10 mouse cellular contexts compared by ENCODE assay signal in genomic region chr4:58546441-58547272, GRCm38 (mm10). TPM values are rescaled to one million over a fixed set of nuclear protein-coding genes. Genes with fewer than 3 reads are reported as not detected.
DNase-seq lines count a peak whose midpoint lies in the region; ATAC-seq lines count a peak whose summit lies in the region.
"Had no signal": no experiment of that assay in that cellular context is flagged by ENCODE, and none has a peak within 500 bp of the region (broad histone marks: within the 10 kb centered on the region; RNA-seq: fewer than 3 reads in every experiment).

No protein-coding gene starts in this region.

- H3K9ac ChIP-seq in heart, embryonic 14.5 days (ENCODE audit: low read length) = no peak overlapping the region
- peak overlapping the region; percentile 30; the same call in 1 of the 2 replicates for H3K9ac ChIP-seq in intestine, embryonic 16.5 days (ENCODE audit: low read depth, low read length)
- H3K9ac ChIP-seq: liver, embryonic 15.5 days; neural tube, embryonic 12.5 days had no signal

- no peak for ATAC-seq in heart, embryonic 14.5 days (ENCODE audit: insufficient number of reproducible peaks, insufficient read depth, low FRiP score, low read depth)
- peak; percentile 89 for ATAC-seq in intestine, embryonic 16.5 days

- intact Hi-C loops in heart, postnatal 25 days (cut with DNase I) = loop anchor here (10.0 kb wide), 1 partner anchor 282 kb away; no protein-coding TSS in a partner anchor
- intact Hi-C loops in left cerebral cortex, postnatal 10 days (cut with DNase I) = no loop called here

- 28% methylated on average over 11 of the region's 11 CpGs for WGBS in heart, embryonic 14.5 days
- WGBS in intestine, embryonic 16.5 days = 27% methylated on average over 11 of the region's 11 CpGs

- H3K9me3 ChIP-seq in heart, embryonic 14.5 days (ENCODE audit: control insufficient read depth, low read length) = no peaks in the 10 kb centered on the region
- no peaks in the 10 kb centered on the region for H3K9me3 ChIP-seq in intestine, embryonic 16.5 days (ENCODE audit: control insufficient read depth, low read length)
- H3K9me3 ChIP-seq: liver, embryonic 15.5 days; neural tube, embryonic 12.5 days had no signal

- DNase-seq in heart, postnatal 25 days (ENCODE audit: low spot score) = no peak
- DNase-seq in ES-CJ7 (ENCODE audit: low read depth, low spot score) = peak; percentile 85
- DNase-seq in embryo, embryonic 9.5 days (ENCODE audit: extremely low spot score) = peak; percentile 76
- DNase-seq in left cerebral cortex, postnatal 10 days (ENCODE audit: extremely low spot score in 1 of 2, low spot score in 2 of 2) = no peak
- no peak for DNase-seq in frontal cortex, postnatal 14 days (ENCODE audit: low spot score in 2 of 2)
- DNase-seq in adrenal gland, adult 18-20 months (ENCODE audit: low spot score in 2 of 2) = no peak

- no peaks in the 10 kb centered on the region for H3K36me3 ChIP-seq in heart, embryonic 14.5 days (ENCODE audit: control insufficient read depth, insufficient read depth, low read length)
- no peaks in the 10 kb centered on the region for H3K36me3 ChIP-seq in intestine, embryonic 16.5 days (ENCODE audit: control insufficient read depth, insufficient read depth, low read length)
- H3K36me3 ChIP-seq: liver, embryonic 15.5 days; neural tube, embryonic 12.5 days had no signal

- no peak overlapping the region for H3K4me2 ChIP-seq in heart, embryonic 14.5 days (ENCODE audit: low read length)
- H3K4me2 ChIP-seq in intestine, embryonic 16.5 days (ENCODE audit: low read depth, low read length) = peak overlapping the region; percentile 22
- H3K4me2 ChIP-seq: liver, embryonic 15.5 days; neural tube, embryonic 12.5 days had no signal

- no peak overlapping the region for H3K4me3 ChIP-seq in heart, embryonic 14.5 days (ENCODE audit: control insufficient read depth in 1 of 2, insufficient read depth in 1 of 2, low read depth in 1 of 2, low read length in 2 of 2)
- H3K4me3 ChIP-seq in intestine, embryonic 16.5 days (ENCODE audit: low read length) = peak overlapping the region; percentile 6; the same call in 1 of the 2 replicates
- H3K4me3 ChIP-seq: liver, embryonic 15.5 days; neural tube, embryonic 12.5 days had no signal

- peaks cover 16 to 24% of the 10 kb centered on the region in 2 experiments for H3K4me1 ChIP-seq in heart, embryonic 14.5 days (ENCODE audit: control insufficient read depth in 2 of 2, insufficient read depth in 2 of 2, low read length in 2 of 2)
- H3K4me1 ChIP-seq in intestine, embryonic 16.5 days (ENCODE audit: control insufficient read depth, insufficient read depth, low read length) = peaks cover 37% of the 10 kb centered on the region
- H3K4me1 ChIP-seq: liver, embryonic 15.5 days had no signal

- no peaks in the 10 kb centered on the region for H3K27me3 ChIP-seq in heart, embryonic 14.5 days (ENCODE audit: control insufficient read depth, insufficient read depth, low read length)
- H3K27me3 ChIP-seq in intestine, embryonic 16.5 days (replicated peaks; ENCODE audit: control insufficient read depth, insufficient read depth, low read length) = no peaks in the 10 kb centered on the region
- H3K27me3 ChIP-seq: neural tube, embryonic 12.5 days had no signal

- H3K27ac ChIP-seq in heart, embryonic 14.5 days (replicated peaks in 1 of 2; ENCODE audit: control insufficient read depth in 1 of 2, insufficient read depth in 1 of 2, low read depth in 2 of 2, low read length in 2 of 2) = peak overlapping the region; percentile 37 to 57; a peak in 2 of 4 replicates
- H3K27ac ChIP-seq in intestine, embryonic 16.5 days (ENCODE audit: low read length) = peak overlapping the region; percentile 89
- H3K27ac ChIP-seq: liver, embryonic 15.5 days; neural tube, embryonic 12.5 days had no signal

RNA-seq across cellular contexts. Expression of gene Lpar1, which starts 7.0 kb away (rescaled TPM):
- 13.9 and 14.2 TPM in 2 replicates for polyA plus RNA-seq in heart, embryonic 14.5 days (2014; fragmentation: Nextera tagmentation; extraction: Ambion mirVana)
- 10 to 100 TPM; 11.1 to 14.3 TPM for total RNA-seq in heart, postnatal 25 days (2021)
- polyA plus RNA-seq in intestine, embryonic 16.5 days (2015; fragmentation: Nextera tagmentation; extraction: Ambion mirVana) = 53.4 and 54.1 TPM in 2 replicates
- total RNA-seq in left cerebral cortex, postnatal 10 days (2021) = 10 to 100 TPM in 1 of 2 experiments, 1 to 10 TPM in 1; 9.8 to 11.0 TPM
- 10 to 100 TPM; 19.1 to 22.8 TPM for total RNA-seq in adrenal gland, adult 18-20 months (2021)

Comparison
In these comparisons a context has a peak if more than half of its experiments do, and no peak if none do; other contexts are left out.
1. DNase-seq: peak in ES-CJ7 (single experiment) and embryo, embryonic 9.5 days (single experiment); none in heart, postnatal 25 days (single experiment), left cerebral cortex, postnatal 10 days (0 of 2), frontal cortex, postnatal 14 days (0 of 2) and adrenal gland, adult 18-20 months (0 of 2).